Mouse (Mus musculus) mature B cell (primary cell): ENCODE measurements around the gene Uvssa.
"Not testable (repeated sequence)": the region's sequence is repeated elsewhere in the genome, so short reads cannot be mapped to it uniquely, and the experiment has no call there.

Source experiments
- in situ Hi-C: fragments of 300-500 bp; cut with MboI; formaldehyde crosslinking; loops from 2 replicates; pipeline ENCODE4 v1.14.3; 2019

Gene Uvssa

DNA sequence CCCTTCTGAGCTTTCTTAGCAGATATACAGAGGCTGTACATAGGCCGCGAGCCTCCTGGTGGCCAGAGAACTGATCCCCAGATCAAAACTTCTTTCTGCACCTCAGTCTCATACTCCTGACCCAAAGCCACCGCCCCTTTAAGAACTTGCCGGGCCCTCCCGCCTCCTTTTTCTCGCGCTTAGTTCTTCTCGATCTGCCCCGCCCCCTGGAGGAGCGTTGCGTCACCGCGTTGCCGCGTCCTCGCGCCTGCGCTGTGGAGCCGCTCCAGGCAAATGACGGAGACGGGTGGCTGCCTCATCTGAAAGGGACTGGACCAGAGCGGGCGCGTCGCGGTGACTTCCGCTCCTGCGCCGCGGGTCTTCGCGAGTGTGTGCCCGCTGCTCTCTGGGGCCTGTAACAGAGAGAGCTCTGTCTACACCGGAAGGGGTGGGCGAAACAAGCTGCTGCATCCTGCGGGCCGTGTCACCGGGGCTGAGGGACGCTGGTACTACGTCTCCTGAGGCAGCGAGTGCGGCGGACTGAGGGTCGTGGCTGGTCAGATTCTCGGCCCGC is at the start of gene Uvssa:
Gene Uvssa, plus strand, starts transcription at position 248 of the 553 bp plus-strand sequence.
- in situ Hi-C loops: no loop called here

DNA sequence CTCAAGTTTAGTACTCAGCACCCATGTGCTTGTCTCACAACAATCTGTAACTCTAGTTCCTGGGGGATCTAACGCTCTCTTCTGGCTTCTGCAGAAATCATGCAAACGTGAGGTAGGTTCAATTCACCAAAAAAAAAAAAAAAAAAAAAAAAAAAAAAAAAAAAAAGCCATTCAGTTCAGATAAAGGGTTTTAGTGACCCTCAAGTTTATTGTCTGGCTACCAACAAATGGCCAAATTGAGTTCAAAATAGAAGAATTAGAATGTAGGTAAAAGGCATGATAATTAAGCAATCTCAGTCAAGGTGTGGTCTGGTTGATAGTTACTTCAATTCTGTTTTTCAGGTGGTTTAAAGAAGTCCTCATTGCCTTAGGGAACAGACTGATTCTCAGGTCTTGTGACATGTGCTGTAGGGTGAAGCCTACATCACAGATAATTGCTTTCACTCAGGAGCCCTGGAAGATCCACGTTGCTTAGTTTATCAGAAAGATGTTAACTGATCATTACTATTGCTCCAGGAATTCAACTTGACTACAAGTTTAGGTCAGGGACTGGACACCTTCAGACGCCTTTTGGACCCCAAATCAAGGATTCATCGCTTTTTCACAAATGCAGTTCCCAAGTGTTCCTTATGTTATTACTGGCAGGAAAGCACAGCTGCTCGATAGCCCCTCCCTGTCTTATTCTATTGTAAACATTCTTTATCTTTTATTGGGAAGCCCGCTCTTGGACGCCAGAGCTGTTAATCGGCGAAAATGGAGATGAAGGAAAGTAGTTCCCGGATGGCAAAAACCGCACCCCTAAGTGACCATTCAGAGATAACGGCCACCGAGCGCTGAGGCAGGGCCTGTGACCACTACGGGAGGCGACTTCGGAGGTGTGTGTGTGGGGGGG is 43.7 kb upstream of the Uvssa start:
- in situ Hi-C loops: no loop called here

DNA sequence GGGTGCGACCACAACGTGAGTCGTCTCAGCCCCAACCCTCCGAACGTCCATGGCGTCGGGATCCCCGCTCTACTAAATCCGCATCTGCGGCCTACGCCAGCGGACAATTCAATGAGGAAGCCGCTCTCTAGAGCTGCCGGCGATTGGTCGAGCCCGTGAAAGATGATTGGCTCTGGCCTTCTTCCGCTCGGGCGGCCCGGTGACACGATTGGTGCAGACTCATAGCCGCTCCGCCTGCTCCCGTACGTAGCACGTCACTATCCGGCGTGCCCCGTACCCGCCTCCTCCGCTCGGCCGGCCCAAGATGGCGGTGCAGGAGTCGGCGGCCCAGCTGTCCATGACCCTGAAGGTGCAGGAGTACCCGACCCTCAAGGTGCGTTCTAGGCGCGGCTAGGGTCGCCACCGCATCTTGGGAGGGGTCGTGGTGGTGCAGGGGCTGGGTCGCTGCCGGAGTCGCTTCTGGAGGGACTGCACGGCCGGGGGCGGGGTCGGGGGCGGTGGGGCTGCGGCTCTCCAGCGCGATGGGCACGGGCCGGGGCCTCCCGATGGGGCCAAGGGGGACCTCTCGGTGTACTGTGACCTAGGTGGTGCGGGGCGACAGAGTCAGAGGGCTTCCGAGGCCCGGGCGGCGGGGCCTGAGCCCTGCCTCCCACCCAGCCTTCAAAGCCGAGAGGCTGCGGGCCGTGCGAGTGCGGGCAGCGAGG is 42.9 kb upstream of the Uvssa start, which contains the start of gene Maea:
Gene Maea, plus strand, starts transcription at position 237 of the 704 bp plus-strand sequence.
- in situ Hi-C loops: no loop called here

DNA sequence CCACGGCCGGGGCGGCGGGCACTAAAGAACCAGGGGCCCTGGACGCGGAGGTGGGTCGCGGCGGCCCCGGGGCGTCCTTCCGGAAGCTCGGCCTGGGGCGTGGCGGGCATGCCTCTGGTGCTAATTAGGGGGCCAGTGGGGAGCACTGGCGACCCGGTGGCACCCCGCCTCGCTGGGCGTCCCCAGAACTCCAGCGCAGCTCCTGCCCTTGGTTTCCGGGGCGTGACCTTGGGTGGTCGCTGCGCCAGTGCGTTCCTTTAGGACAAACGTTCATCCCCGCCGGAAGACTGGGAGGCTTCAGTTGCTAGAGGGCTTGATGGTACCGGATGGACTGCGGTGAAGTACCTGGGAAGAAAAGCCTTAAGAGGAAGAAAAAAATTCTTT is 42.4 kb upstream of the Uvssa start:
- in situ Hi-C loops: no loop called here

DNA sequence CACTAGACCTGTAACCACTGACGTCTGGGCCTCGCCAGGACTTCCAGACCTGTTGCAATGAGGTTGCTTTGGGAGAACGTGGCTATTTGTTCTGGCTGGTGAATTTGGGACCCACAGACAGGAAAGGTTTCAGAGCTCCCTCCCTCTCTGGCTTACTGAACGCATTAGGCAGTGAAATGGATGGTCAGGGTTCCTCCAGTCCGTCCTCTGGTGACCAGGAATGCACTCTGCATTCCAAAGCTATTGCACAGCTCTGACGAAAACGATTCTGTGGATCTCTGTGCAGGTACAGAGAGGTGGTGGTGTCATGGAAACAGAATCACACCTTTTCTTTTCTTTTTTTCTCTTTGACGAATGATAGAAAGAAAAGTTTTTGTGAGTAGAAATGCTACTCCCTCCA is 41.1 kb upstream of the Uvssa start:
- in situ Hi-C loops: no loop called here

DNA sequence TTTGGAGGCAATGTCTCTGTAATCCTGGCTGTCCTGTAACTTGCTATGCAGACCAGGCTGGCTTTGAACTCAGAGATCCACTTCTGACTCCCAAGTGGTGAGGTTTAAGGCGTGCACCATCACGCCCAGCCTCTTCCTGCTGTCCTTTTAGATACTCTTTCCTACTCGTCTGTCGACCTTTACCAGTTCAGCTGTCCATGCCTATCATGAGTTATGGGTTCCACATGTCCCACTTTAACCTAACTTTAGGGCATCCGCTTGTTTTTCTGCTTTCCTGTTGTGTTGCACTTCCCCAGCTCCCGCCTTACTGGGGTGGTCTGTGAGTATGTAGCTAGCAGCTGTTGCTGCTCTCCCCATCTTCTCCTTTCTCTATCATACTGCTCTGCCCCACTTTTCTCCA is 37.2 kb upstream of the Uvssa start:
- in situ Hi-C loops: no loop called here

DNA sequence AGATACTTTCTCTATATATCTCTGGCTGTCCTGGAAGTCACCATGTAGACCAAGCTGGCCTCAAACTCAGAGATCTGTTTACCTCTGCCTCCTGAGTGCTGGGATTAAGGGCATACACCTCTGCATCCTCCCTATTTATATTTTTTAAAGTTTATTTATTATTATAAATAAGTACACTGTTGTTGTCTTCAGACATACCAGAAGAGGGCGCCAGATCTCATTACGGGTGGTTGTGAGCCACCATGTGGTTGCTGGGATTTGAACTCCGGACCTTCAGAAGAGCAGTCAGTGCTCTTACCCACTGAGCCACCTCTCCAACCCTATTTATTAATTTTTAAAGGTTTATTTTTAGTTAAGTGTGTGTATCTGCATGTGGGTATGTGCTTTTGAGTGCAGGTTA is 36.1 kb upstream of the Uvssa start:
- in situ Hi-C loops: not testable (repeated sequence)

DNA sequence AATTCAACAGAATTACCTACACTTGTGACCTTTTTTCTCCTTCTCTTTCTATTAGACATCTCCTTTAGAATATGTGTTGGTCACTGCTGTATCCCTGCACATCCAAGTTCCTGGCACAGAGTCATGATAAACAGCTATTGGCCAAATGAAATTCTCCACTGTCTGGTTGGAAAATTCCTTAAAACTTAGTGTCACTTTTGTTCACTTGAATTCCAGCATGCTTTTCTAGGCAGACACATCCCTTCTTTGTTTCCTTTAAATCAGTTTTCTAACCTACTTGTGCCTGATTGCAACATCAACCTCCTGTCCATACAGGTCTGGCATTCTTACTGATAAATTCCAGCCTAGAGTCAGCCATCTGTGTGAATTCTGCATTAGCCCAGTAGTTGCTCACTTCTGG is 35.5 kb upstream of the Uvssa start:
- in situ Hi-C loops: no loop called here

DNA sequence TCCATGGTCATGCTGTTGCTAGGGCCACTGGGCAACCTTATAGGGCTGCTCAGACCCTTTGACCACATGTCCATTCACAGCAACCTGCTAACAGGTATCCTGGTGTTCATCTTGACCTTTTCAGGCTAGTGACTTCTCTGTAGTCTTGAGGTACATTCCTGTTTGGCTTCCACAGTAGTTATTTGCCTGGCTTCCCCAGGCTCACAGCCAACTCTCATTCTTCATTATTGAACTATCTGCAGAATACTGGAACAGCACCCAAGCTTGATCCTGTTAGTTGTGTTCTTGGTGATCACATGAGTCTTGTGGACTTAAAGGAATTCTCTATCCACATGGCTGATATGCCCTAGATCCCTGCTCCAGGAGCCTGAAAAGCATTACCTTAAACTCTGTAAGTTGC is 34.8 kb upstream of the Uvssa start:
- in situ Hi-C loops: no loop called here

DNA sequence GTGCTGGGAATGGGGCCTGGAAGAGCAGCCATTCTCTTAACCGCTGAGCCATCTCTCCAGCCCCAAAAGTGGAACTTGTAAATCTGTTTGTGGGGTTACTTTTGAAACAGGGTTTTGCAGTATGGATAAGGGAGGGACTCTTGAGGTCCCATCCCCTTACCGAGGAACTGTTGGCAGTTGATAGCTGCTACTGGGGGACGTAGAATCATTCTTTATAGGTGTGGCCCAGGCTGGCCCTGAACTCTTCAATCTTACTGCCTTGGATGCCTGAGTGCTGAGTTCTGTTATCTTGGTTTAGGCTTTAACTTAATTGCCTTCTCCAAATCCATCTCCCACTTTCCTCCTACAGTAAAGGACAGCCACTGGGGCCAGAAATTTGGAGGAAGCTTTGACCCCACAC is 34.3 kb upstream of the Uvssa start:
- in situ Hi-C loops: no loop called here

DNA sequence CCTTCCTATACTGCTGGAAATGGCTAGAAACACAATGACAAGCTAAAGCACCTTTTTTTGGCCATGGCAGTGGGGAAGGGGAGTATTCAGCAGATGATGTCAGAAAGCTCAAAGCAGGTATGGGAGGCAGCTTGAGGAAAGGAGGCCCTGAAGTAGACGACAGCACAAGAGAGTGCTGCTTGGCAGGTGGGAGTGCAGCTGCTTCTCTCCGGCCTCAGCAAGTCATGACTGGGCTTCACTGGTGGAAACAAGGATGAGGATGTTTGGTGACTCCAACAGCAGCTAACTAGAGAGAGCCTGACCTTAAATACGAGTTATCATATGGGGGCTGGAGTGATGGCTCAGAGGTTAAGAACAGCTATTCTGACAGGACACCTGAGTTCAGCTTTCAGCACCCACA is 30.7 kb upstream of the Uvssa start:
- in situ Hi-C loops: no loop called here

DNA sequence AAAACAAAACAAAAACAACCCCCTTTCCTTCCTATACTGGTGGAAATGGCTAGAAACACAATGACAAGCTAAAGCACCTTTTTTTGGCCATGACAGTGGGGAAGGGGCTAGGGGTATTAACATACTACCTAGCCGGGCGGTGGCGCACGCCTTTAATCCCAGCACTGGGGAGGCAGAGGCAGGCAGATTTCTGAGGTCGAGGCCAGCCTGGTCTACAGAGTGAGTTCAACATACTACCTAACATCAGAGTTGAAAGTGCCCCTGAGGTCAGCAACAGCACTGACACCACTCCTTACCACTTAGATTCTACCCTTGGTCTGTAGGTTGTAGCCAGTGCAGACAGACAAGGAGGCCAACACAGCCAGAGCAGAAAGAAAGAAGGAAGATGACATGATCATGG is 29.1 kb upstream of the Uvssa start:
- in situ Hi-C loops: no loop called here

DNA sequence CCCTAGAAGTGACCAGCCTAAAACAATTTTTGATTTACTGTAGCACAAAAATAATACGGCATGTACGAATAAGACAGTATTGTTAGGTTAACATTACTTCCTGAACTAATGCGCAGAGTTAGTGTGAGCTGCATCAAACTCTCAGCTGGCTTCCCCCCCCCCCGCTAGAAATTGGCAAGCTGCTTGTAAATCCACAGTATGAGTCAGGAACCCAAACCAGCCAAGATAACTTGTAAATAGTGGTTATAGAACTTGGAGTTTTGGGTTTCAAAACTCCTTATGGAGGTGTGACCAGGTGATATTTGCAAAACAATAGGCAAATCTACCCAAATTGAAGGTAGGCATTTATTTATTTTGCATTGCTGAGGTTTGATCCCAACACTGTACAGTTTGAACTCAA is 28.6 kb upstream of the Uvssa start:
- in situ Hi-C loops: no loop called here

DNA sequence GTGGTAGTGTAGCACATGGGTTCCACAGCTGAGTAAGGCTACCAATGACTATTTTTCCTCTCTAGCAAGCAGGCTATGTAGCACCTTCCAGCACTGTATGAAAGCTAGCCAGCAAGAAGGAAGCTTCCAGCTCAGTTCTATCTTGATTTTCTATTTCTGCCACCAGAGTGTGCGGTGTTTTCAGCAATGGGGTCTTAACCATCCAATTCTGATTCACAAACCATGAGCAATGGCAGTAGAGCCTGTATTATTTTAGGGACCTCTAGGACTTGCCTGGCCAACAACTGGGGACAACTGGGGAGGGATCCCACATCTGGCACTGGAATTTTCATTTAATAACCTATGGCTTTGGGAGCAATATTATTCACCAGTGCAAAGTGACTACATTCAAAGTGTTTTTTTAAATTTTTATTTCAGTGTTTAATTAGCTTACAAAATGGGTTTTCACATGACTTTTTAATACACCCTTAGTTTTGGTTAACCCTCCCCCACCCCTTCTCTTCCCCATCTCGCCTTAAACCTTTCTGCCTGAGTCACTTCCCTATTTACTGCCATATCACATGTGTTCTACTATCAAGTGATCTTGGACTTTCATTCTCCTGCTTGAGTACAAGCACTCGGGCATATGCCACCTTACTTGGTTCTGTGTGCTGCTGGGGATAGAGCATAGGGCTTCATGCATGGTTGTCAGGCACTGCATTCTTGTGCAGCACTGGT is 26.6 kb upstream of the Uvssa start:
- in situ Hi-C loops: no loop called here

DNA sequence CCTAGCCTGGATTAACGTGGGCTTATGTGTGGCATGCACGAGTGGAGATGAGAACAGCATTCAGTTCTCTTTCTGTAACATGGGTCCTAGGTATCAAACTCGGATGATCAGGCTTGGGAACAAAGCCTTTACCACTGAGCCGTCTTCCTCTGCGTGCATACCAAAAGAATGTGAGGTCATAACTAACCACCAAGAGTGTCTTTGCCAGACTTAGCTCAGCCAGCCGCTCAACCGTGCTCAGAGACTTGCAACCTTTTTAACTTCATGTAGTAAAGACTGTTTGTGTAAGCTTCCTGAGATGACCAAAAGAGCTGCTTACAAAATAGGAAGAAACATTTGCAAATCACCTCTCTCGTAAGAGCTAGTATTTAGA is 26.1 kb upstream of the Uvssa start:
- in situ Hi-C loops: no loop called here

DNA sequence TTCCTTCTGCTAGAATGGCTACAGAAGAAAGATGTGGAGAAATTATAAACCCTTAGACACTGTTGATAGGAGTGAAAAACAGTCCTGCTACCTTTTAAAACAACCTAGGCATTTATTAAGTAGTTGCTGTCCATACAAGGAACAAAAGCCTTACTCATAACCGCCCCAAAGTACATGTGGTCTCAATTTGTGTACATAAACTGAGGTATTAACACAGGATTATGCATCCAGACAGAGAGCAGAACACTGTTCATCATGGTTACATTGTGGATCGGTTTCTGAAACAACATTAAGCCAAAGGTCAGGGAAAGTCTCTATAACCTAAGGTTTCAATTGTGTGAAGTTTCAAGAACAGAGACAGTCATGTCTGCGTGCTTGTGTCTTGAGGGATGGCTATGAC is 25.3 kb upstream of the Uvssa start:
- in situ Hi-C loops: no loop called here

DNA sequence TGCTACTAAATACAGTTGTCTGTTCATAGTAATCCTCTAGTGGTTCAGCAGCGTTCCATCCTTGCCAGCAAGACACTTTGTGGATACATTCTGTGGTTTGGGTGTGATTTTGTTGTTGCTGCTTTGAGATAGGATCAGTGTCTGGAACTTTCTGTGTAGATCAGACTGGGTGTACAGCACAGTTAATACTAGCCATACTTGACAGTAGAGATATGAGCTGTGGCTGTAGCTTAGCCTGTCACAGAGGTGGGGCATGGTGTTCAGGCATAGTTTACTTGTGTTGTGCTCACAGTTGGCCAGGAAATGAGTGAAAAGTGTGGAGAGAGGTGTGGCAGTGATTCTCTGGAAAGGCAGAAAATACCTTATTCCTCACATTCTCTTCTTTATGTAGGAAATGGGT is 20.9 kb upstream of the Uvssa start:
- in situ Hi-C loops: no loop called here

DNA sequence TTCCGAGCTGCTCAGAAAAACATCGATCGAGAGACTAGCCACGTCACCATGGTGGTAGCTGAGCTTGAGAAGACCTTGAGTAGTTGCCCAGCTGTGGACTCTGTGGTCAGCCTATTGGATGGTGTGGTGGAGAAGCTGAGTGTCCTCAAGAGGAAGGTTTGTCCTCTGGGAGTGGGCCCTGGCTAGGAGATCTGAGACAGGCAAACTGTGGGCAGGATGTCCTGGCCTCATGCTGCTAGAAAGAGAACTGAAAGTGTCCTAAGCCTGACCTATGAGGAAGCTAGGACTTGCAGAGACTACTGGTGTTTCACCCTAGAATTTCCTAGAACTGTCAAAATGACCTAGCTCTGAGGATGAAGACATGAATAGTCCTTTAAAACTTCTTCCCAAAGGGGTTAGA is 19.9 kb upstream of the Uvssa start:
- in situ Hi-C loops: no loop called here

DNA sequence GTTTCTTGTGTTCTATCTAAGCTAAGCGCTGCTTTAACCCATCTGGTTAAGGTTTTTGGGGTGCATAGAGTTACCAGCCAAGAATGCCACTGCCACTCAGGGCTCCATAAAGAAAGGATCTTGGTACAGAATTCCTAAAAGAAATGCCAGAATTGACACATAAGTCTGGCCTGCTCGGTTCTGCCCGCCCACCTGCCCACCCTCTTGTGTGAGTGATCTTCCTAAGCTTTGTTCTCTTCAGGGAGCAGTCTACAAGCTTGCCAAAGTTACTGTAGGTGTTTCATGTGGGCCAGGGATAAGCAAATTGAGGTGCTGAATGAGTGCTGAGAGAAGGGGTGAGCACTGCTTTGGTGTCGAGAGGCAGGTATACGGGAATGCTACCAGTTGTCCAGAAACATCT is 15.1 kb upstream of the Uvssa start:
- in situ Hi-C loops: no loop called here

DNA sequence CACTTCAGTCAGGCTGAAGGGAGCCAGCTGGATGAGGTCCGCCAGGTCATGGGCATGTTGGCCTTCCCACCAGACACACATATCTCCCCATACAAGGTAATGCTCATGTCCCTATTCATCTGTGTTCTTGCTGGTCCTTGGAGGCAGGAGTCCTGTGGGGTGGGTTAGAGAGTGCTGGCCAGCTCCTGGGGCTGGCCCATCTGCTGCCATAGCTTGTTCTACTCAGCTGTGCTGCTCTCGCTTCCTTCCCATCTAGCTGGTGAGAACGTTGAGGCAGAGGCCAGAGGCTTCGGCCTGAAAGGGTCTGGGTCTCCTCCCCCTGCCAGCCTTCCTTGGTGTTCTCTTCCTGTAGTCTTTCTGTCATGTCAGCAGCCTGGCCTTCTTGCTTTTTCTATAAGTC is 9.7 kb upstream of the Uvssa start:
- in situ Hi-C loops: no loop called here

DNA sequence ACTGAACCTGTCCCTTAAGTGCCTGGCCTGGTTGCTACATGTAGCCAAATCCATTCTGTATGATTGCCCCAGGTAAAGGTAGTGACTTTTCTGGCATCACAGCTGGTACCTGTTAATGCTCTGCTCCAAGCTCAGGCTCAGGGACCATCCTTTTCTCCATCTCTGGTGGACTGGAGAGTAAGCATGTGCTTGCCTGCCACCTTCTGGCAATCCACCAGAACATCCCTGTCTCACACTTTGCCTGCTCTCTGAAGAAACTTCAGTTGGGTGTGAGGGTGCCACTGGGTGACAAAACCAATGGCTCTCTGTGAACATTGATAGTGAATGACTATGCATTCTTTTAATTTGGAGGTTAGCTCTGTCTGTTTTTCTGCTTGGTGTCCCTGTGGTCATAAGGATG is 7.2 kb upstream of the Uvssa start:
- in situ Hi-C loops: loop anchor here (5.0 kb wide), 1 partner anchor 99 kb away; the partner anchor contains the start of gene Ctbp1

DNA sequence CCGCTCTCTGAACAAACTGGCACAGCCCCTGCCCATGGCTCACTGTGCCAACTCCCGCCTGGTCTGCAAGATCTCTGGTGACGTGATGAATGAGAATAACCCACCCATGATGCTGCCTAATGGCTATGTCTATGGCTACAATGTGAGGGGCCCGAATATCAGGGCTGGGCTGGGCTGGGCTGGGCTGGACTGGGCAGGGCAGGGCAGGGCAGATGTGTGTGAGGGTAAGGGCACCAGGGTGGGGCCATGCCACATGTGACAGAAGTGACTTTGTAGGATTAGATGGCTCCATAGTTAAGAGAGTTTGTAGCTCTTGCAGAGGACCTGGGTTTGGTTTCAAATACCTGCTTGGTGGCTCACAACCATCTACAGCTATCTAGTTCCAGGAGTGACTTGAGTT is 6.7 kb upstream of the Uvssa start:
- in situ Hi-C loops: loop anchor here (5.0 kb wide), 1 partner anchor 99 kb away; the partner anchor contains the start of gene Ctbp1
